ENCODE assay signal across 29 mouse cellular contexts in genomic region chr1:120683532-120684245, GRCm38 (mm10).
A peak's percentile ranks its signal among the peaks of the same experiment; 100 is the strongest.
DNase-seq lines count a peak whose midpoint lies in the region; ATAC-seq and TF ChIP-seq lines count a peak whose summit lies in the region.
"Had no signal": no experiment of that assay in that cellular context is flagged by ENCODE, and none has a peak within 500 bp of the region (broad histone marks: within the 10 kb centered on the region; RNA-seq: fewer than 3 reads in every experiment).

No protein-coding gene starts in this region.

- H3K27me3 ChIP-seq in liver, postnatal 0 days (ENCODE audit: insufficient read depth, low read length) = no peaks in the 10 kb centered on the region
- no peaks in the 10 kb centered on the region; the same call in 1 of the 2 replicates for H3K27me3 ChIP-seq in liver, embryonic 12.5 days (replicated peaks)
- H3K27me3 ChIP-seq: embryonic facial prominence, embryonic 13.5 days; forebrain, embryonic 12.5 days; forebrain, embryonic 15.5 days; hindbrain, embryonic 13.5 days; Patski had no signal

- TF ChIP-seq EP300 in liver, postnatal 0 days (IDR thresholded peaks at IDR 0.05; ENCODE audit: low read depth) = no peak

- no peaks in the 10 kb centered on the region for H3K9me3 ChIP-seq in liver, postnatal 0 days (ENCODE audit: low read length)
- H3K9me3 ChIP-seq in liver, embryonic 12.5 days (replicated peaks) = no peaks in the 10 kb centered on the region
- H3K9me3 ChIP-seq: embryonic facial prominence, embryonic 10.5 days; embryonic facial prominence, embryonic 13.5 days; forebrain, embryonic 12.5 days; forebrain, embryonic 15.5 days; hindbrain, embryonic 10.5 days; hindbrain, embryonic 13.5 days had no signal

- H3K4me2 ChIP-seq in liver, postnatal 0 days (ENCODE audit: low read depth, low read length) = no peak overlapping the region
- no peak overlapping the region for H3K4me2 ChIP-seq in liver, embryonic 12.5 days
- H3K4me2 ChIP-seq: embryonic facial prominence, embryonic 13.5 days; forebrain, embryonic 12.5 days; forebrain, embryonic 15.5 days; heart, embryonic 11.5 days; hindbrain, embryonic 13.5 days had no signal

- no peaks in the 10 kb centered on the region for H3K36me3 ChIP-seq in liver, postnatal 0 days (replicated peaks; ENCODE audit: insufficient read depth, low read length)
- H3K36me3 ChIP-seq in liver, embryonic 12.5 days = no peaks in the 10 kb centered on the region
- H3K36me3 ChIP-seq: embryonic facial prominence, embryonic 10.5 days; embryonic facial prominence, embryonic 13.5 days; forebrain, embryonic 12.5 days; forebrain, embryonic 15.5 days; hindbrain, embryonic 10.5 days; hindbrain, embryonic 13.5 days had no signal

- 33% methylated on average over 12 of the region's 12 CpGs for WGBS in liver, postnatal 0 days (ENCODE audit: insufficient replicate concordance)
- 36% methylated on average over 12 of the region's 12 CpGs for WGBS in liver, embryonic 12.5 days (ENCODE audit: insufficient replicate concordance)

- H3K27ac ChIP-seq in liver, postnatal 0 days (ENCODE audit: low read depth) = no peak overlapping the region
- H3K27ac ChIP-seq in liver, embryonic 12.5 days = no peak overlapping the region
- H3K27ac ChIP-seq: embryonic facial prominence, embryonic 10.5 days; embryonic facial prominence, embryonic 13.5 days; forebrain, embryonic 12.5 days; forebrain, embryonic 15.5 days; hindbrain, embryonic 10.5 days; hindbrain, embryonic 13.5 days had no signal

- no peak for TF ChIP-seq CTCF in liver, postnatal 0 days (IDR thresholded peaks at IDR 0.05; ENCODE audit: low read depth)

- no peaks in the 10 kb centered on the region for H3K4me1 ChIP-seq in liver, postnatal 0 days (ENCODE audit: insufficient read depth)
- H3K4me1 ChIP-seq in liver, embryonic 12.5 days = no peaks in the 10 kb centered on the region
- H3K4me1 ChIP-seq: embryonic facial prominence, embryonic 10.5 days; forebrain, embryonic 12.5 days; forebrain, embryonic 15.5 days; hindbrain, embryonic 10.5 days; hindbrain, embryonic 13.5 days had no signal

- no peak overlapping the region for H3K4me3 ChIP-seq in liver, postnatal 0 days (ENCODE audit: low read depth, low read length)
- no peak overlapping the region for H3K4me3 ChIP-seq in liver, embryonic 12.5 days
- H3K4me3 ChIP-seq: embryonic facial prominence, embryonic 10.5 days; embryonic facial prominence, embryonic 13.5 days; erythroblast, embryonic 14.5 days; forebrain, embryonic 12.5 days; forebrain, embryonic 15.5 days; hindbrain, embryonic 10.5 days; hindbrain, embryonic 13.5 days had no signal

- peak; percentile 15 for DNase-seq in liver, postnatal 0 days
- DNase-seq in thymus, postnatal 4 days = peak; percentile 18
- DNase-seq in thymus, postnatal 25 days = no peak
- peak; percentile 41 for DNase-seq in mesoderm, embryonic 11.5 days (ENCODE audit: low read depth, low spot score)
- no peak for DNase-seq in Muller cell, postnatal 12 days (ENCODE audit: inconsistent ontology term)
- no peak for DNase-seq in right cerebral cortex, adult 18-20 months
- DNase-seq: adrenal gland, adult 2 months; adrenal gland, postnatal 14 days; cerebellum, adult 11-12 months; cerebellum, adult 8-10 months; cerebellum, postnatal 10 days; cerebellum, postnatal 36 days; embryo, embryonic 11 days; gastrocnemius, postnatal 10 days; gastrocnemius, postnatal 36 days; heart, postnatal 10 days; heart, postnatal 36 days had no signal

- peak; percentile 4; the same call in 1 of the 2 replicates for ATAC-seq in liver, postnatal 0 days
- ATAC-seq in liver, embryonic 12.5 days = no peak
- ATAC-seq: CD4-positive, CD25-positive, alpha-beta regulatory T cell, adult 4 months; forebrain, embryonic 15.5 days; hindbrain, embryonic 16.5 days; Patski had no signal

- no peak overlapping the region for H3K9ac ChIP-seq in liver, postnatal 0 days (replicated peaks)
- no peak overlapping the region for H3K9ac ChIP-seq in liver, embryonic 12.5 days
- H3K9ac ChIP-seq: embryonic facial prominence, embryonic 13.5 days; forebrain, embryonic 12.5 days; forebrain, embryonic 15.5 days; hindbrain, embryonic 13.5 days had no signal

Comparison
In these comparisons a context has a peak if more than half of its experiments do, and no peak if none do; other contexts are left out.
1. DNase-seq: peak in liver, postnatal 0 days (single experiment), thymus, postnatal 4 days (single experiment) and mesoderm, embryonic 11.5 days (single experiment); none in thymus, postnatal 25 days (single experiment), Muller cell, postnatal 12 days (single experiment) and right cerebral cortex, adult 18-20 months (single experiment).